In the genomic region with DNA sequence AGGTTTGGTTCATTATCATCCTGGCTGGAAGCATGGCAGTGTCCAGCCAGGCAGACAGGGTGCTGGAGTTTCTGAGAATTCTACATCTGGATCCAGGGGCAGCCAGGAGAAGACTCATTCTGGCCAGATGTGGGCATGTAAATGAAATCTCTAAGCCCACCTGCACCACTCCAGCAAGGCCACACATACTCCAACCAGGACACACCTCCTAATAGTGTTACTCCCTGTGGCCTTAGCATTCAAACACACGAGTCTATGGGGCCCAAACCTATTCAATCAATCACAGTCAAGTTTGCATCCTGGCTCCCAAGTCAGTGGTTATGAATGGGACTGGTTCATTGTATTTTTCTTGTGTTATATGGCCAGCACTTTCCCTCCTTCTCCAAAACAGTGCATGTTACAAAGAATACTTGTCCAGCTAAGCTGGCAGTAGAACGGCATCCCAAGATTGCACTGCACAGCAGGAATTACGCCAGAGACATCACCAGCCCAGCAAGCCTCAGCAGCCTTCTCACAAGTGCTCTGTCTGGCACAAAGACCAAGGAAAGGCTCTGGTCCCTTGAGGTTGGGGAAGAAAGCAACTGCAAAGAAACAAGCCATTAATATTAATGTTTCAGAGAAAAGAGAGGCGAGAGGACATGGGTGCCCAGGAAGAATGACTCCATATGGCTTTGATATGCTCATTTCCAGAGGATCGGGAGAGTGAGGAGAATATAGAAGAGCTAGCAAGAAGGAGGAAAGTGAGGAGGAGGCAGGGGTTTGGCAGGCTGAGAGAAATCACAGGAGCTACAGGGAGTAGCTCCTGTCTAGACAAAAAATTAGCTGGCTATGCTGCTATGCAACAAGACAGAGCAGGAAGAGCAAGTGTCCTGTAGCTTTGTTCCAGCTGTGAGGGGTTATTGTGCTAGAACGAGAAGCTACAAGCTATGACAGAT, we compare ENCODE assay signal across 27 mouse cellular contexts. TPM values are rescaled to one million over a fixed set of nuclear protein-coding genes. Genes with fewer than 3 reads are reported as not detected.
DNase-seq lines count a peak whose midpoint lies in the region; ATAC-seq and TF ChIP-seq lines count a peak whose summit lies in the region.
"Had no signal": no experiment of that assay in that cellular context is flagged by ENCODE, and none has a peak within 500 bp of the region (broad histone marks: within the 10 kb centered on the region; RNA-seq: fewer than 3 reads in every experiment).

No protein-coding gene starts in this region.

- no peak overlapping the region for H3K9ac ChIP-seq in forebrain, embryonic 16.5 days (replicated peaks; ENCODE audit: low read depth, low read length)
- H3K9ac ChIP-seq in hindbrain, embryonic 15.5 days = no peak overlapping the region
- H3K9ac ChIP-seq: limb, embryonic 15.5 days; liver, postnatal 0 days; neural tube, embryonic 15.5 days; stomach, embryonic 15.5 days had no signal

- TF ChIP-seq CTCF in brain, embryonic 14.5 days (IDR thresholded peaks at IDR 0.05; ENCODE audit: borderline replicate concordance, extremely low read depth, insufficient read depth, insufficient read length) = no peak

- H3K36me3 ChIP-seq in forebrain, embryonic 16.5 days (ENCODE audit: control insufficient read depth, insufficient read depth) = no peaks in the 10 kb centered on the region
- no peaks in the 10 kb centered on the region for H3K36me3 ChIP-seq in forebrain, embryonic 10.5 days (replicated peaks)
- no peaks in the 10 kb centered on the region for H3K36me3 ChIP-seq in hindbrain, embryonic 15.5 days
- H3K36me3 ChIP-seq: embryonic facial prominence, embryonic 10.5 days; limb, embryonic 15.5 days; neural tube, embryonic 15.5 days; stomach, embryonic 15.5 days had no signal

- no peak overlapping the region for H3K27ac ChIP-seq in forebrain, embryonic 16.5 days (ENCODE audit: low read length)
- no peak overlapping the region for H3K27ac ChIP-seq in forebrain, embryonic 10.5 days
- H3K27ac ChIP-seq in hindbrain, embryonic 15.5 days (replicated peaks) = no peak overlapping the region
- H3K27ac ChIP-seq: embryonic facial prominence, embryonic 10.5 days; kidney, postnatal 0 days; left cerebral cortex, adult 2 months; limb, embryonic 15.5 days; neural tube, embryonic 15.5 days; stomach, embryonic 15.5 days had no signal

- TF ChIP-seq POLR2A in brain, embryonic 14.5 days (IDR thresholded peaks at IDR 0.05; ENCODE audit: borderline replicate concordance, extremely low read depth, insufficient read depth, insufficient read length, poor library complexity, severe bottlenecking) = no peak

- no peak for DNase-seq in forebrain, embryonic 10.5 days (ENCODE audit: extremely low spot score, low spot score)
- peak; percentile 5 for DNase-seq in left cerebral cortex, postnatal 4 days
- no peak for DNase-seq in left cerebral cortex, postnatal 36 days (ENCODE audit: low spot score in 2 of 2)
- peak; percentile 48 for DNase-seq in brain, embryonic 14.5 days (ENCODE audit: low read depth)
- no peak for DNase-seq in spleen, postnatal 14 days (ENCODE audit: low spot score in 2 of 2)
- DNase-seq: cerebellum, adult 11-12 months; cerebellum, postnatal 36 days; heart, postnatal 4 days; liver, postnatal 0 days; lung, postnatal 14 days had no signal

- H3K9me3 ChIP-seq in forebrain, embryonic 16.5 days (ENCODE audit: control insufficient read depth, low read length) = no peaks in the 10 kb centered on the region
- no peaks in the 10 kb centered on the region for H3K9me3 ChIP-seq in forebrain, embryonic 10.5 days
- H3K9me3 ChIP-seq in hindbrain, embryonic 15.5 days = no peaks in the 10 kb centered on the region
- H3K9me3 ChIP-seq: embryonic facial prominence, embryonic 10.5 days; limb, embryonic 15.5 days; megakaryocyte, embryonic 14.5 days; neural tube, embryonic 15.5 days; stomach, embryonic 15.5 days had no signal

- peak; percentile 31; the same call in 1 of the 2 replicates for ATAC-seq in forebrain, embryonic 16.5 days
- ATAC-seq in hindbrain, embryonic 15.5 days (ENCODE audit: low FRiP score, low read depth) = peak; percentile 68; the same call in 1 of the 2 replicates
- no peak for ATAC-seq in CD4-positive, CD25-positive, alpha-beta regulatory T cell, adult 4 months
- ATAC-seq: activated CD4-positive, CD25-positive, alpha-beta regulatory T cell, adult 4 months; intestine, postnatal 0 days; liver, postnatal 0 days; Patski had no signal

- H3K4me2 ChIP-seq in forebrain, embryonic 16.5 days (ENCODE audit: low read length) = no peak overlapping the region
- no peak overlapping the region for H3K4me2 ChIP-seq in hindbrain, embryonic 15.5 days
- H3K4me2 ChIP-seq: limb, embryonic 15.5 days; neural tube, embryonic 15.5 days; stomach, embryonic 15.5 days had no signal

- H3K4me3 ChIP-seq in forebrain, embryonic 16.5 days (replicated peaks; ENCODE audit: low read length) = no peak overlapping the region
- H3K4me3 ChIP-seq in forebrain, embryonic 10.5 days = no peak overlapping the region
- H3K4me3 ChIP-seq in hindbrain, embryonic 15.5 days = no peak overlapping the region
- H3K4me3 ChIP-seq: embryonic facial prominence, embryonic 10.5 days; left cerebral cortex, adult 2 months; limb, embryonic 15.5 days; megakaryocyte, embryonic 14.5 days; myocyte; neural tube, embryonic 15.5 days; stomach, embryonic 15.5 days had no signal

- 0 out of 2 replicates have a peak, but pooled peaks cover 2% of the 10 kb centered on the region for H3K4me1 ChIP-seq in forebrain, embryonic 16.5 days (replicated peaks; ENCODE audit: control insufficient read depth, insufficient read depth, low read length)
- peaks cover 3% of the 10 kb centered on the region; the same call in 1 of the 2 replicates for H3K4me1 ChIP-seq in forebrain, embryonic 10.5 days
- no peaks in the 10 kb centered on the region for H3K4me1 ChIP-seq in hindbrain, embryonic 15.5 days (replicated peaks)
- H3K4me1 ChIP-seq: embryonic facial prominence, embryonic 10.5 days; limb, embryonic 15.5 days; megakaryocyte, embryonic 14.5 days; neural tube, embryonic 15.5 days; stomach, embryonic 15.5 days had no signal

- intact Hi-C loops in left cerebral cortex, postnatal 4 days (cut with DNase I) = no loop called here
- intact Hi-C loops in left cerebral cortex, postnatal 36 days (cut with DNase I) = no loop called here

- WGBS in forebrain, embryonic 16.5 days = 40% methylated on average over 6 of the region's 6 CpGs
- 73% methylated on average over 6 of the region's 6 CpGs for WGBS in forebrain, embryonic 10.5 days
- WGBS in hindbrain, embryonic 15.5 days = 23% methylated on average over 6 of the region's 6 CpGs

- H3K27me3 ChIP-seq in forebrain, embryonic 16.5 days (replicated peaks; ENCODE audit: control insufficient read depth, insufficient read depth, low read length) = no peaks in the 10 kb centered on the region
- H3K27me3 ChIP-seq in forebrain, embryonic 10.5 days (ENCODE audit: poor library complexity, severe bottlenecking) = no peaks in the 10 kb centered on the region
- no peaks in the 10 kb centered on the region for H3K27me3 ChIP-seq in hindbrain, embryonic 15.5 days
- H3K27me3 ChIP-seq: limb, embryonic 15.5 days; neural tube, embryonic 15.5 days; Patski; stomach, embryonic 15.5 days had no signal

RNA-seq across cellular contexts. Expression of a gene that starts 18.8 kb away (rescaled TPM):
- not detected in 2 replicates for polyA plus RNA-seq in forebrain, embryonic 16.5 days (2015; fragmentation: Nextera tagmentation; extraction: Ambion mirVana)
- polyA plus RNA-seq in forebrain, embryonic 10.5 days (2016; fragmentation: Nextera tagmentation; extraction: Ambion mirVana) = not detected in 2 replicates
- not detected for total RNA-seq in left cerebral cortex, postnatal 4 days (2021)
- not detected for total RNA-seq in left cerebral cortex, postnatal 36 days (2021)
- polyA plus RNA-seq in brain, embryonic 14.5 days (2012; rRNA removed) = not detected in 2 replicates
- not detected in 2 replicates for polyA plus RNA-seq in hindbrain, embryonic 15.5 days (2015; fragmentation: Nextera tagmentation; extraction: Ambion mirVana)
- polyA plus RNA-seq in CD4-positive, CD25-positive, alpha-beta regulatory T cell, adult 4 months (2017; shearing (Covaris generic)) = not detected
- total RNA-seq: granulocyte monocyte progenitor cell, adult 5-6 weeks; heart, postnatal 4 days; layer of hippocampus, adult 18-20 months; left cerebral cortex, adult 2 months had no signal
- polyA plus RNA-seq: activated CD4-positive, CD25-positive, alpha-beta regulatory T cell, adult 4 months; embryonic facial prominence, embryonic 10.5 days; heart, embryonic 14.5 days; intestine, postnatal 0 days; kidney, postnatal 0 days; limb, embryonic 15.5 days; liver, postnatal 0 days; myocyte; neural tube, embryonic 15.5 days; Patski; stomach, embryonic 15.5 days had no signal

RNA-seq across cellular contexts. Expression of a gene that starts 50.5 kb away (rescaled TPM):
- polyA plus RNA-seq in forebrain, embryonic 16.5 days (2015; fragmentation: Nextera tagmentation; extraction: Ambion mirVana) = 11.5 and 13.9 TPM in 2 replicates
- polyA plus RNA-seq in forebrain, embryonic 10.5 days (2016; fragmentation: Nextera tagmentation; extraction: Ambion mirVana) = 23.5 TPM in 2 replicates
- total RNA-seq in left cerebral cortex, postnatal 4 days (2021) = 10 to 100 TPM; 18.0 to 22.1 TPM
- total RNA-seq in left cerebral cortex, postnatal 36 days (2021) = 1 to 10 TPM; 4.8 to 7.4 TPM
- 8.1 and 11.7 TPM in 2 replicates for polyA plus RNA-seq in brain, embryonic 14.5 days (2012; rRNA removed)
- 8.8 and 12.2 TPM in 2 replicates for polyA plus RNA-seq in hindbrain, embryonic 15.5 days (2015; fragmentation: Nextera tagmentation; extraction: Ambion mirVana)
- 1 to 10 TPM; 1.7 to 2.2 TPM for polyA plus RNA-seq in CD4-positive, CD25-positive, alpha-beta regulatory T cell, adult 4 months (2017; shearing (Covaris generic))

Comparison
In these comparisons a context has a peak if more than half of its experiments do, and no peak if none do; other contexts are left out.
1. DNase-seq: peak in left cerebral cortex, postnatal 4 days (single experiment) and brain, embryonic 14.5 days (single experiment); none in forebrain, embryonic 10.5 days (single experiment), left cerebral cortex, postnatal 36 days (0 of 2) and spleen, postnatal 14 days (0 of 2).